Comparison of ENCODE assay signal across 8 mouse cellular contexts in the genomic region with DNA sequence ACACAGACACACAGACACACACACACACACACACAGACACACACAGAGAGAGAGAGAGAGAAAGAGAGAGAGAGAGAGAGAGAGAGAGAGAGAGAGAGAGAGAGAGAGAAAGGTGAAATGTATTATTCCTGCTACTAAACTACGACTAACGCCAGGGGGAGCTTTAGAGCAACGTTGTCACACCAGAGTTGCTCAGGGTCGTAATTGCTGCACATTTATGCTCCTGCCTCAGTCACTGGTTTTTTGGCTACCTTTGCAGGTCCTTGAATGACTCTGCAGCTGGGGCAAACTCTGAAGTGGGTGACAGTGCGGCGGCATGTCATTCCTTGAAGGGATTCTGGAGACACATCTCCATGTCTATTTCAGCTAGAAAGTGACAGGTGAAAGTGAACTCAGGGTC.
DNase-seq lines count a peak whose midpoint lies in the region; ATAC-seq and TF ChIP-seq lines count a peak whose summit lies in the region.

No protein-coding gene starts in this region.

- intact Hi-C loops in heart, postnatal 10 days (cut with DNase I), result loop anchor here (1.0 kb wide), 1 partner anchor 755 kb away; the partner anchor contains the start of gene Rprm

- peak; percentile 8 to 41 for DNase-seq in heart, postnatal 10 days
- peak; percentile 41 for DNase-seq in CH12.LX (ENCODE audit: extremely low read depth)
- DNase-seq in adrenal gland, postnatal 25 days, result peak; percentile 16
- DNase-seq in frontal cortex, postnatal 14 days (ENCODE audit: low spot score in 2 of 2), result peak; percentile 2 to 20
- peak; percentile 16 to 21 for DNase-seq in layer of hippocampus, postnatal 36 days
- DNase-seq in retina, postnatal 7 days (ENCODE audit: low read depth, low spot score), result peak; percentile 31
- DNase-seq in gastrocnemius, adult 8-10 months (ENCODE audit: low spot score in 2 of 2), result no peak

- peak; percentile 26 to 54; a peak in 3 of 4 replicates for TF ChIP-seq CTCF in CH12.LX (conservative IDR thresholded peaks at IDR 0.05 in 1 of 2, IDR thresholded peaks at IDR 0.05 in 1 of 2; ENCODE audit: low read depth in 2 of 2, low read length in 2 of 2)

- no peaks in the 10 kb centered on the region for H3K27me3 ChIP-seq in heart, embryonic 11.5 days (ENCODE audit: control insufficient read depth, insufficient read depth, low read length)
- H3K27me3 ChIP-seq in CH12.LX (replicated peaks), result no peaks in the 10 kb centered on the region

- TF ChIP-seq RAD21 in CH12.LX (IDR thresholded peaks at IDR 0.05; ENCODE audit: low read depth, low read length), result peak; percentile 45

- 39% methylated on average over 6 of the region's 6 CpGs for WGBS in heart, embryonic 11.5 days (ENCODE audit: insufficient replicate concordance)

- H3K9me3 ChIP-seq in heart, embryonic 11.5 days (replicated peaks; ENCODE audit: control insufficient read depth, low read length), result no peaks in the 10 kb centered on the region
- H3K9me3 ChIP-seq in CH12.LX (replicated peaks; ENCODE audit: low read length), result no peaks in the 10 kb centered on the region

- H3K9ac ChIP-seq in heart, embryonic 11.5 days (ENCODE audit: low read depth, low read length), result no peak overlapping the region
- H3K9ac ChIP-seq in CH12.LX (ENCODE audit: insufficient read depth, low read depth), result no peak overlapping the region

- no peak overlapping the region for H3K27ac ChIP-seq in heart, embryonic 11.5 days (ENCODE audit: low read depth, low read length)
- no peak overlapping the region for H3K27ac ChIP-seq in CH12.LX (ENCODE audit: insufficient read depth, low read depth)

- H3K79me2 ChIP-seq in CH12.LX (replicated peaks; ENCODE audit: control insufficient read depth, extremely low read depth, insufficient read depth, poor library complexity, severe bottlenecking), result no peaks in the 10 kb centered on the region

- no peak overlapping the region for H3K4me2 ChIP-seq in heart, embryonic 11.5 days
- H3K4me2 ChIP-seq in CH12.LX (ENCODE audit: insufficient read depth, low read depth, poor library complexity, severe bottlenecking), result no peak overlapping the region

- no peak overlapping the region for H3K4me3 ChIP-seq in heart, embryonic 11.5 days (ENCODE audit: low read depth, low read length)
- no peak overlapping the region for H3K4me3 ChIP-seq in CH12.LX (replicated peaks in 1 of 3; ENCODE audit: low read depth in 2 of 3, low read length in 2 of 3, poor library complexity in 1 of 3)

- no peaks in the 10 kb centered on the region for H3K36me3 ChIP-seq in heart, embryonic 11.5 days (ENCODE audit: control insufficient read depth, insufficient read depth, low read length)
- H3K36me3 ChIP-seq in CH12.LX (replicated peaks in 1 of 2; ENCODE audit: control insufficient read depth in 1 of 2, insufficient read depth in 1 of 2, low read length in 1 of 2), result no peaks in the 10 kb centered on the region

- in situ Hi-C loops in CH12.LX (cut with MboI; ENCODE audit: low pct_ligation_motif_present, low pct_unique_long_range_greater_than_20kb, low sequenced_read_pairs), result loop anchor here (25.0 kb wide), 1 partner anchor 782 kb away; no protein-coding TSS in a partner anchor

- dilution Hi-C loops in CH12.LX (cut with MboI; ENCODE audit: extremely low pct_ligation_motif_present, extremely low pct_unique_long_range_greater_than_20kb, low sequenced_read_pairs), result no loop called here

- no peak for ATAC-seq in heart, embryonic 11.5 days (replicated peaks; ENCODE audit: insufficient number of reproducible peaks, low FRiP score, low TSS enrichment)

- no peaks in the 10 kb centered on the region for H3K4me1 ChIP-seq in heart, embryonic 11.5 days (ENCODE audit: control insufficient read depth, insufficient read depth, low read length)
- H3K4me1 ChIP-seq in CH12.LX (ENCODE audit: control insufficient read depth in 1 of 2, insufficient read depth in 2 of 2), result no peaks in the 10 kb centered on the region; a peak in 1 of 4 replicates

- TF ChIP-seq EP300 in CH12.LX (IDR thresholded peaks at IDR 0.05; ENCODE audit: low read length), result no peak

- no peak for TF ChIP-seq POLR2A in CH12.LX (IDR thresholded peaks at IDR 0.05; ENCODE audit: low read depth, low read length)

TF ChIP-seq in CH12.LX, 34 proteins besides CTCF, POLR2A, EP300 and RAD21:
- TF ChIP-seq E2F4 (IDR thresholded peaks at IDR 0.05; ENCODE audit: insufficient replicate concordance, low read depth, low read length), result no peak
- no peak for TF ChIP-seq CHD1 (IDR thresholded peaks at IDR 0.05; ENCODE audit: low read depth, low read length)
- peak; percentile 50 for TF ChIP-seq SMC3 (IDR thresholded peaks at IDR 0.05; ENCODE audit: low read depth, low read length)
- no peak for TF ChIP-seq UBTF (IDR thresholded peaks at IDR 0.05; ENCODE audit: low read depth, low read length)
- TF ChIP-seq JUND (conservative IDR thresholded peaks at IDR 0.05; ENCODE audit: low read depth, low read length), result no peak
- no peak for TF ChIP-seq MEF2A (IDR thresholded peaks at IDR 0.05; ENCODE audit: borderline replicate concordance, low read depth, low read length)
- TF ChIP-seq NELFE (IDR thresholded peaks at IDR 0.05; ENCODE audit: low read depth, low read length), result no peak

Comparison
In these comparisons a context has a peak if more than half of its experiments do, and no peak if none do; other contexts are left out.
1. DNase-seq: peak in heart, postnatal 10 days (2 of 2), CH12.LX (single experiment), adrenal gland, postnatal 25 days (single experiment), frontal cortex, postnatal 14 days (2 of 2), layer of hippocampus, postnatal 36 days (2 of 2) and retina, postnatal 7 days (single experiment); none in gastrocnemius, adult 8-10 months (0 of 2).